Mouse (Mus musculus) kidney, embryonic 15.5 days (tissue): ENCODE data around the gene Kcnd3. TPM values are rescaled to one million over a fixed set of nuclear protein-coding genes. Genes with fewer than 3 reads are reported as not detected.

Experiments
- polyA plus RNA-seq: library from polyadenylated mRNA; unstranded; fragments of >200 nt; fragmentation: Nextera tagmentation; extraction: Ambion mirVana; gene quantifications from 2 replicates; pipeline ENCODE4 v1.2.1, GENCODE M21; 2015

The Kcnd3 gene
- polyA plus RNA-seq, 1 experiment from 2014 or later: 2.4 TPM

Other genes with a start within 250 kb of the Kcnd3 start
- 38.0 and 38.7 TPM in 2 replicates for gene Ddx20, start 235.2 kb downstream of the Kcnd3 start, polyA plus RNA-seq